Mouse (Mus musculus) left cerebral cortex, postnatal 4 days (tissue): ENCODE data around the gene Mon1a. TPM values are rescaled to one million over a fixed set of nuclear protein-coding genes. Genes with fewer than 3 reads are reported as not detected.

Experiments
- DNase-seq: peaks from one replicate; pipeline ENCODE4 v3.0.0-alpha.2; 2022
- intact Hi-C: fragments of 180-260 bp; cut with DNase I; formaldehyde crosslinking; loops from one replicate; pipeline ENCODE4 v1.15.1; 2025
- total RNA-seq, 2 experiments: library from RNA; stranded (reverse); gene quantifications; 2 replicates each; pipeline ENCODE4 v1.2.3; 2021

Mon1a gene
- total RNA-seq = 10 to 100 TPM; 15.2 to 16.1 TPM

DNA sequence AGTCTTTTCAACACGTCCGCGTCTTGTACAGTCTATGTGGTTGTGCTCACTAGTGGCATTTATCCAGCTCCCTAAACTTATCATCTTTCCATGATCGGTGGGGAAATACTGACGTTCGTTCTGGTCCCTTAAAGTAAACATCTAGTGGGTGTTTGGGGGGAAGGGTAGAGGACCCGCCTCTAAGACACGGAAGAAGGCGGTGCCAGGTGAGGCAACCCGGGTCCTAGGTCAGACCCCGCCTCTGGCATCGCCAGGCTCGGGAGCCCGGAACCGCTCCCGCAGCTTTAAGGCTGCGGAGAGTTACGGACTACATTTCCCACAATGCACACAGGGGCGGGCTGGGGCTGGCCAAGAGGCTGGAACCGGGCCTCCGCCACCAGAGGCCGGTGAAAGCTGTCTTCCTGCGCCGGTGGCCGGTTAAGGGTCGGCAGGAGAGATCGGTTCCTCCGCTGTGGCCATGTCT is at the start of gene Mon1a:
Mon1a (plus strand) TSS at position 348 of the 463 bp plus-strand sequence.
- intact Hi-C loops = no loop called here
- peak; percentile 79 for DNase-seq

DNA sequence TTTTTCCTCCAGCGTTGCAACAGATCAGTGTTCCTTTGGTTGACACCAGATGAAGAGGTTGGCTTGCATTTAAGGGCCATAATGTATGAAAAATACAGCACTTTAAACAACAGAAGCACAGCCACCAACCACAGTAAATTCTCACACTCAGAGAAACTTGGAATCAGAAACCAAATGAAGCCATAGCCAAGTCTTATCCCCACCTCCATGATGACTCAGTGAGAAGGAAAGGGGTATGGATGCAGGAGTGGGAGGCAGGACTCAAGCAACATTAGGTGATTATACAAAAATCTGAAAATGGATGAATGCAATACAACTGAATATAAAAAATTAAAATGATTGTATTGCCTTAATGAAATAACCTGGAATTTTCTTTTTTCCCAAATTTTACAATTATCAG is 49.1 kb upstream of the Mon1a start:
- DNase-seq = no peak
- intact Hi-C loops = no loop called here

DNA sequence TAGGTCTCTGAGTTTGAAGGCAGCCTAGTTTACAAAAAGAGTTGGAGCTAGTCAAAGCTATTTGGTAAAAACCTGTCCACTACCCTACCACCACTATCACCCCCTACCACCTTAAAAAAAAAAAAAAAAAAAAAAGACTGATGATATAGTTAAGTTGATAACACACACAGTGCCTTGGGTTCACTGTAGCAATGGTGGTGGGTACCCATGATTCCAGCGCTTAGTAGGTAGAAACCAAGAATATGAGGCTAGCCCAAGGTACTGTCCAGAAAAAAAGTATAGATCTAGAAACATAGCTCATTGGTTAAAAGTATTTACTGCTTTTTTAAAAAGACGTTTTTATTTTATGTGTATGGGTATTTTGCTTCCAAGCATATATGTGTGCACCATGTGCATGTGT is 45.2 kb upstream of the Mon1a start:
- no peak for DNase-seq
- intact Hi-C loops = no loop called here

DNA sequence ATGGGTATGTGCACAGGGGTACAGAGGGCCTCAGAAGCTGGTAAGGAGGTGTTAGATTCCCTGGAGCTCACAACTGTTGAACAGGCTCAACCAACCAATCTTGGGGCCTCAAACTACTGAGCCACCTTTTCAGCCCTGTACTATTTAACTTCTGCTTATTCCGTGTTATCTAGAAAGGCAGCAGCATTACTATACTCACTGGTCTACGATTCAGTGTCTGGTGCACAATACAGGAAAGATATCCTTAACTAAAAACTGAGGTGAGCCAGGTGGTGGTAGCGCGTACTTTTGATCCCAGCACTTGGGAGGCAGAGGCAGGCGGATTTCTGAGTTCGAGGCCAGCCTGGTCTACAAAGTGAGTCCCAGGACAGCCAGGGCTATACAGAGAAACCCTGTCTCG is 39.0 kb upstream of the Mon1a start:
- intact Hi-C loops = no loop called here
- DNase-seq = no peak

DNA sequence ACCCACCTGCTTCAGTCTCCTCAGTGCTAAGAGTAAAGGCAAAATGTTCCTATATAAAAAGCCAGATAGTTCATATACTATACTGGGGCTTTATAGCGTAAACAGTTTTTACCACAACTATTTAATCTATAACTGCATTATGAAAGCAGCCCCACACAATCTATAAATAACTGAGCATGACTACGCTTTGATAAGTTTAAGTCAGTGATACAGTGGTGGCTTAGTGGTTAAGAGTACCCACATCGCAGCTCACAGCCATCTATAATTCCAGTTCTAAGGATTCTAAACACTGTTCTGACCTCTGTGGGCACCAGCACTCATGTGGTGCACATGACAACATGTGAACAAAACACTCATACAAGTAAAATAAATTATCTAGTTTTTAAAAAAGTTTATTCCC is 29.6 kb upstream of the Mon1a start:
- no peak for DNase-seq
- intact Hi-C loops = no loop called here

DNA sequence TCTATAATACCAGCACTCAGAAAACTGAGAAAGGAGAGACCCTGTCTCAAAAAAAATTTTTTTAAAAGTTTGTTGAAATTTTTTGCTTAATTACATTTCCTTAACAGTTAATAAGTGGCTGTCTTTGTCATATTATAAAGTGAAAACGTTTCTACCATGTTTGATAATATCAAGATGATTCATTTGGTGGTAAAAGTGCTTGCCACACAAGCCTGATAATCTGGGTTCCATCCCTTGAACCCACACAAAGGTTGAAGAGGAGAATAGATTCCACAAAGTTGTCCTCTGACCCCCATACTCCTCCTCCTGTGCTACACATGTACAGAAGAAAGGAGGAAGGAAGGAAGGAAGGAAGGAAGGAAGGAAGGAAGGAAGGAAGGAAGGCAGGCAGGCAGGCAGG is 23.5 kb upstream of the Mon1a start:
- DNase-seq = no peak
- intact Hi-C loops = no loop called here

DNA sequence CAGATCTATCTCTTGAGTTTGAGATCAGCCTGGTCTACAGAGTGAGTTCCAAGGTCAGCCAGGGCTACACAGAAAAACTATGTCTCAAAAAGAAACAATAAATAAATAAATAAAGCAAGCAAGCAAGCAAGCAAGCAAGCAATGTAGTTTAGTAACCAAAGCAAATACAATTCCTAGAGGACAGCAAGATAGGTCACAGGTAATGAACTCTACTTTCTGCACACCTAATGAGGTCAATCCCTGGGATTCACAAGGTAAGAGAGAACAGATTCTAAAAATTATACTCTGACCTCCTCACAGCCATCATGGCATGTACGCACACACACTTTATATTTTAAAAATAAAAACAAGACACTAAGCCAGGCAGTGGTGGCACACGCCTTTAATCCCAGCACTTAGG is 21.9 kb upstream of the Mon1a start:
- DNase-seq = no peak
- intact Hi-C loops = no loop called here

GRCm38 (mm10) chr9:107872350-107873098 is 15.4 kb upstream of the Mon1a start:
- intact Hi-C loops = no loop called here
- DNase-seq = peak; percentile 96

- no peak for DNase-seq
- intact Hi-C loops = no loop called here
Measured at GRCm38 (mm10) chr9:107873137-107873536, 14.8 kb upstream of the Mon1a start, which contains the start of gene Rbm6. Gene Rbm6, minus strand, starts transcription at chr9:107873237.

DNA sequence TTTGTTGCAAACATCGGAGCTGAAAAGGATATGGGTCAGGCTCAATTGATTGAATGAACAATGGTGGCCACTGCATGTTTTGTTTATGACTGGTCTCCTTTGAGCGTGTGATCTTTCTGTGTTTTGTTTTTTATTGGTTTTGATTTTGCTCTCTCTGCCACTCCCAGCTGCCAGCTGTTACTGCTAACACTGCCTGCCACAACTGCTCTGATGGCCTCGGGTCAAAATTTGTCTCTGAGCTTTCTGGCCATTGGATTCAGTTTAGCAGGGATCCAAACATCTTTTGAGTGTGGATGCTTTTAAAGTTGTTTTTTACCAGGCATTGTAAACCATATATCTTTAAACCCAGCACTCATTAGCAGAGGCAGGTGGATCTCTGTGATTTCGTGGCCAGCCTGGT is 7.5 kb upstream of the Mon1a start:
- intact Hi-C loops = no loop called here
- DNase-seq = no peak

DNA sequence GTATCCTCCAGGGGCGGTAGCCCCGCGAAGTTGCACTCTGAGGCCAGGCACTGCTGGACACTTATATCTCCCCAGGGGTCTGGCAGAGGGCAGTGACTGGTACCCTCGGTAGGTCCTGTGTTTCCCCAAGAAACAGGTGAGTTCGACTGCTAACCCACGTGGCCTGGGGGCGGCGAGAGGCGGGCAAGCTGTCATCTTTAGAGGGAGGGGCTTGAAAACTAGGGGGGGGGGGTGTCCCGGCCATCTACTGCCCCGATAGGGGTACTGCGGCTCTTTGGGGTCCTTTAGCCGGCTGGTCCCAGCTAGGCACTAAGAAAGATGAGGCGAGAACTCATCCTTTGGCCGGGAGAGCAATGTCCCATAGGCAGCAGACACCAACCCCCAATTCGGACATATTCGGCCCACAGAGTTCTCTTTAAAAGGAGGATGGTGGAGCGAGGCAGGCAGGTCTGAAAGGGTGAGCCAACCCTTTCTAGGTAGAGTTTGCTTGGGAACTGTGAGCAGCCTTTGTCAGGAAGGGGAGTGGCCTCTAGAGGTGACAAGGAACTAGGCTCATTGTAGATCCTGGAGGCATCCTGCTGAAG is 408 bp downstream of the Mon1a start:
- intact Hi-C loops = no loop called here
- DNase-seq = peak; percentile 71

DNA sequence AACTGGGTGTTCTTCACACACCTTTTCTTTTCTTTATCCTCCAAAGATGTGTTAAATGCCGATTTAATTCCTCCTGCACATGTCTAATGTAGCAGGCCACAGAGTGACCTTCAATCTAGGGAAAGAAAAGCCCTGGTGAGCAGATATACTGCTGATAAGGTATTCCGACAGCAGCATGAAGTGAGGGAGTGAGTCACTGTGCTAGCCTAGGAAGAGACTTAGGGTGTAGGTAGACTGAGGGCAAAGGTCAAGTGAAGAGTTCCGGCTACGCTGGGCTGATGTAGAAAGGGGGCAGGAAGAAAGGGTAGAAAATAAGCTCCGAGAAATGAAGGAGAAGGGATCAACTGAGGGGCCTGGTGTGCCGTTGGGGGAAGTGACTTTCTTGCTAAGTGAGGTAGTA is 2.3 kb downstream of the Mon1a start:
- intact Hi-C loops = no loop called here
- no peak for DNase-seq

- DNase-seq = no peak
- intact Hi-C loops = no loop called here
Measured at GRCm38 (mm10) chr9:107891023-107891422, 3.1 kb downstream of the Mon1a start.

GRCm38 (mm10) chr9:107898563-107898962 is 10.6 kb downstream of the Mon1a start:
- intact Hi-C loops = no loop called here

DNA sequence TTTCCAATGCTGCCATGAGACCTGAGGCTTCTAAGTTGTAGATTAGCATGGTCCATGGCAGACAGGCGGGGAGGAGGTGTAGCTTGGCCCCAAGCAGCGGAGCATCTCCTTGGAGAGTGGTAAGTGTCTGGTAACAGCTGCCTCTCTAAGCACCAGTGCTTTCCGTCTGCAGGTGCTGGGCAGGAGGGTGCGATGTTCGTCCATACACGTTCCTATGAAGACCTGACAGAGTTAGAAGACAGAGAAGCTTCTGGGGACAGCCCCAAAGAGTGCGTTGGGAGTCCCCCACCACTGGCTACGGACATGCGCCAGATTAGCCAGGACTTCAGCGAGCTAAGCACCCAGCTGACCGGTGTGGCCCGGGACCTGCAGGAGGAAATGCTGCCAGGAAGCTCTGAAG is 11.9 kb downstream of the Mon1a start:
- no peak for DNase-seq
- intact Hi-C loops = loop anchor here (5.0 kb wide), 4 partner anchors 62 to 167 kb away; partner anchors contain the start of genes Gmppb and Inka1

More at GRCm38 (mm10) chr9:107898563-107898962, 10.6 kb downstream of the Mon1a start:
- no peak for DNase-seq

- DNase-seq = peak; percentile 89
- intact Hi-C loops = loop anchor here (5.0 kb wide), 4 partner anchors 61 to 166 kb away; partner anchors contain the start of genes Gmppb and Inka1
Measured at GRCm38 (mm10) chr9:107900840-107901626, 13.1 kb downstream of the Mon1a start.

- intact Hi-C loops = loop anchor here (5.0 kb wide), 4 partner anchors 61 to 166 kb away; partner anchors contain the start of genes Gmppb and Inka1
- DNase-seq = no peak
Measured at GRCm38 (mm10) chr9:107901627-107901914, 13.6 kb downstream of the Mon1a start.

DNA sequence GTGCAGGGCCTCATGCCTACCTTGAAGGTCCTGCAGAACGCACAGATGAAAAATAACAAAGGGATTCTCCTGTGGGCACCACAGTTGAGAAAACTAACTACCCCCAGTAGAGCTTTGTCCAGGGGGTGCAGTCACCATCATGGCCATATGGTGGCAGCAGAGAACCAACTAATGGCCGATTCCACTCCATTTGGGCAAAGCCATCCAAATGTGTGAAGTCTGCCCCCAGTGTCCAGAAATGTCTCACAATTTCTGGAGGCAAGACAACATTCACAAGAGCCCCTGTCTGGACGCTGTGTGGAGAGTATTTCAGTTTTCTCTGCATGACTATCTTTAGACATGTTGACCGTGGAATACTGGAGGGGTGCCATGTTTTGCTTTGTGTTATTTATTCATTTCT is 16.8 kb downstream of the Mon1a start:
- peak; percentile 90 for DNase-seq
- intact Hi-C loops = loop anchor here (5.0 kb wide), 4 partner anchors 58 to 163 kb away; partner anchors contain the start of genes Gmppb and Inka1

DNA sequence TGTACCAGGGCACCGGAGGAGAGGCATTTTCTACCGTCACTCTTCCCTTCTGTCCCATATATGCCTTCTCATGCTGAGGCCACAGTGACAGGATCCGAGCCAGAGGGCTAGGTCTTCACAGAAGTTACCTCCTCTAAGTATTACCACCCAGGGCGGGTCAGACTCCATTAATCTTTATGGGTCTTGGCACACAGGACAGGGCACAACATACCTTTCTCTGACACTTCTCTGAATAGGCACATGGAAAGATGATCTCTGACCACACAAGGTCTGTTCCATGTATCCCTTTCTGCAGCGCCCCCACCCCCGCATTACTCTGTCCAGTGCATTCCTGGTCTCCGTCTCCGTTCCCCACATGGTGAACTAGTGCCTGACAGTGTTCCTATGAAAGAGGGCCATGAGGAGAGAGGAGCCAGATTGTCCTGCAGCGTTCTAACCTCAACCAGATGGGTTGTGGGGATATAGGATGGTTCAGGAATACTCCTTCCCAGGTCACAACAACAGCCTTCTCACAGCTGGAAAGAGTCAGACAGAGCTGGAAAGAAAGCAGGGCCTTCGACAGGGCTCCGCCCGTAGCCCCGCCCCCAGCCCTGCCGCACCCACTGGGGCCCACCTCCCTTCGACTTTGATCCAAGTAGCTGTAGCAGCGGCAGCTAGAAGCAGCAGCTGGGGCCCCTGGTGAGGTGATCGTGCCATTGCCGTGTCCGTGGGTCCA is 18.5 kb downstream of the Mon1a start, which contains the start of gene Mst1r:
Mst1r (plus strand) TSS at position 622 of the 715 bp plus-strand sequence.
- DNase-seq = no peak
- intact Hi-C loops = no loop called here

- intact Hi-C loops = no loop called here
- no peak for DNase-seq
Measured at GRCm38 (mm10) chr9:107906967-107907800, 19.2 kb downstream of the Mon1a start.
